Mouse (Mus musculus) cerebellum, adult 9-11 months (tissue): ENCODE measurements at regions not wholly inside any gene's neighbourhood (a gene's known extent, or its start where the extent isn't known, plus 50 kb on each side); places are given as distances from the start of the nearest gene placed in this dataset.

Experiments
- DNase-seq: peaks from one replicate; pipeline ENCODE4 v3.0.0; 2022

- DNase-seq: peak; percentile 15
Observed at GRCm38 (mm10) chr17:91913556-91913955, 820.7 kb upstream of the Nrxn1 start.

GRCm38 (mm10) chr17:91903092-91903491, 810.2 kb upstream of the Nrxn1 start:
- no peak for DNase-seq

- DNase-seq: no peak
Observed at GRCm38 (mm10) chr17:91875231-91875630, 782.4 kb upstream of the Nrxn1 start.

- no peak for DNase-seq
Observed at GRCm38 (mm10) chr17:91862152-91862551, 769.3 kb upstream of the Nrxn1 start.
